Mouse (Mus musculus): Measurements from ENCODE around the gene Khdrbs1.
"Not testable (repeated sequence)": the region's sequence is repeated elsewhere in the genome, so short reads cannot be mapped to it uniquely, and the experiment has no call there.

Khdrbs1 gene

DNA sequence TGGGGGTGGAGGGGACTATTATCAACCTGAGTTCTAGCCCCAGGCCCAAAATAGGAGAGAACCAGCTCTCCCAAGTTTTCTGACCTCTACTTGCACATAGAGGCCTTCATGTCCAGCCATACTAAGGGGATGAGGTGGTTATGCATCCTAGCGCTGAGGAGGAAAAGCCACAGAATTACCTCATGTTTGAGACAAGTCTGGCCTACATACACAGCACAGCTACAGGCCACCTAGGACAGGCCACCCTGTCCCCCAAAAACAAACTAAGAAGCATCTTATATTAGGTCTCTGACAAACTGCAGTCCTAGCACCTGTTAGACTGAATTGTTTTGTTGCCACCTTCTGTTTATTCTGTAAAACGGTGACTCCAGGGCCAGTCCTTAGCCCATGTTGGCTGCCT is 1.4 kb upstream of the Khdrbs1 start:
- DNase-seq (ENCODE audit: low read depth, low spot score): no peak

DNA sequence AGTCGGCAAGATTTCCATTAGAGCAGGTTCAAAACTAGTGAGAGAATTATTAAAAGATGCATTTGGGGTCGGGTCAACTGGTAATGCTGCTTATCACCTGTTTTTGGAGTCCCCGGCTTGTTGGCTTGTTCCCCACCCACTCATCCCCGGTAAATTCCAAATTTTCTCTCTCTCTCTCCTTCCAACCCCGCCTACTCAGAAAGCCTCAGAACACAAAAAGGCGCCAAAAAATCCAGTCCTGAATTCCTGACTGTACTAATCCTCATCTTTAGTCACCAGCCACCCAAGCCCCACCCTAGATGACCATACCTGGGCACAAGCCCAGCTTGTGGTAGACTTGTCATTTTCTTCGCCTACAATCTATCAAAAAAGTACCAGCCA is 897 bp upstream of the Khdrbs1 start:
- no peak for DNase-seq (ENCODE audit: low read depth, low spot score)

DNA sequence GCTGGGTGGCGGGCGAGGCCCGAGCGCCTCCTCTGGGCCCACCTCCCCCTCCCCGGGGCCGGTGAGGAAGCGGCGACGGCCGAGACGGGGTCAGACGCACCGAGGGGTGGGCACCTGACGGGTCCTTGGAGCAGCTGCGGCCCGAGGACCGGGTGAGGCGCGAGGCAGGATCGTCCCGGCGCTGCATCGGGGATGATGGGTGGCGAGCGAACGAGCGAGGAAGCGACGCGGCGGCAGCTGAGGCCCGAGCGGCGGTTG is 200 bp downstream of the Khdrbs1 start:
- no peak for DNase-seq (ENCODE audit: low read depth, low spot score)

DNA sequence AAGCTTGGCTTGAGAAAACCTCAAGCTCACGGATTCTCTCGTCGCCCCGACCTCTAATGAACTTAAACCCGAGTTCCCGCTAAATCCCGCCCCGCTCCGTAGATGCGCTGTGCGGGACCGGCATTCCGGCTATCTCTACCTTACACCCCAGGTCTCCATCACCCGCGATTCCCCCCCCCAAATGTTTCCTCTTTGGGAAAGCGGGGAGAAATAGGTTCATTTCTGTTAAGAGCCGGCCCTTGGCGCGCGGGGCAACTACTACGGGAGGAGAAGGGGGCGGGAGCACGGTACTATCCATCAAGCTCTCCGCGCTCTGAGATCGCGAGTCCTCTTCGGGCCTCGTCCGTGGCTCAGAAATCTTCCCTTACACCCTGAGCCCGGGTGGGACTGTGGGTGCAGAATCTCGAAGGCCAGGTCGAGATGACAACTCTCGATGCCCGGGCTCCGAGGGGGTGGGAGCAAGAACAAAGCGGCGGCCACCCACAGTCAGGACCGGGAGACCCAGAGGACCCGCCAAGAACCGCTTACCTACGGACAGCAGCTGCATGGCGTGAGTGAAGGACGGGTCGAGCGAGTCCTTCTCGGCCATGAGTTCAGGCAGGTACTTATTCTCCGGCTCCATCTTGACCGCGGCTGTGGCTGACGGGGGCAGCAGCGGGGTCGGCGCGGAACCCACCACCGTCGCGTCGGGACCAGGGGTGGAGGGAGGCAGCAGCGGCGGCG is 691 bp downstream of the Khdrbs1 start:
- peak; percentile 61 for DNase-seq (ENCODE audit: low read depth, low spot score)

DNA sequence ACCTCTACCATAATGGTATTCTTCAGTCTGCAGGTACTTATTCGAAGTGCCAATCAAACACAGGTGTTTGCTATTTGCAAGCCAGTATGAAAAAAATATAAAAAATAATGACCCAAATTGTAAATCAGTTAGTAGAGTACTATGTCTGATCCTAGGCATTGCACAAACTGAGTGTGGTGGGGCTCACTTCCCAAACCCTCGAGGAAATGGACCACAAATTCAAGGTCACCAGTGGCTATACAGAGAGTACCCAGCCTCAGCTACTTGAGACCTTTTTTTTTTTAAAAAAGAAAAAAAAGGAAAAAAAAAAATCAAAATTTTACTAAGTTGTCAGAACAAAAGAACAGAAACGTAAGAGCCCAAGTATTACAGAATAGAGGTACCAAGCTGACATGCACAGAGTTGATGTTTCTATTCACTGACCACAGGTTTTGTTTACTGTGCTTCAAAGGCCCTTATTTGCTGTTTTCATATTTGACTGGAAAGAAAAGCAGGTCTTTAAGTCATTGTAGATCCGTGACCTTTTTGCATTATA is 2.9 kb downstream of the Khdrbs1 start:
- peak; percentile 34 for DNase-seq (ENCODE audit: low read depth, low spot score)

DNA sequence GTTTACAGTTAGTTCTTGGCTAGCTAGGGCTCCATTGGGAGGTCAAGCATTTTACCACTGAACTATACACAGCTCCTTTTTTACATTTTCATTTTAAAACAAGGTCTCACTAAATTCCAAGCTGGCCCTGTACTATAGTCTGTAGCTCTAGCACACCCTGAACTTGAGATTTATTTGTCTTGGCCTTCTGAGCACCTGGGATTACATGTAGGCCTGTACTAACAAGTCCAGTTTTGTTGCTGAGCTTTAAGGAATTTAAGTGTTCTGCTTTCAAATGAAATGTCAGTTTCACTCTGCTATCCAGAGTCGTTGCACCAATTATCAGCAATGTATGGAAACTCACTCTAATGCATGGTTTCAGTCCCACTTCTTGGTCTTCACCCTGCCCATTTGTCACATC is 5.9 kb downstream of the Khdrbs1 start:
- no peak for DNase-seq (ENCODE audit: low read depth, low spot score)

DNA sequence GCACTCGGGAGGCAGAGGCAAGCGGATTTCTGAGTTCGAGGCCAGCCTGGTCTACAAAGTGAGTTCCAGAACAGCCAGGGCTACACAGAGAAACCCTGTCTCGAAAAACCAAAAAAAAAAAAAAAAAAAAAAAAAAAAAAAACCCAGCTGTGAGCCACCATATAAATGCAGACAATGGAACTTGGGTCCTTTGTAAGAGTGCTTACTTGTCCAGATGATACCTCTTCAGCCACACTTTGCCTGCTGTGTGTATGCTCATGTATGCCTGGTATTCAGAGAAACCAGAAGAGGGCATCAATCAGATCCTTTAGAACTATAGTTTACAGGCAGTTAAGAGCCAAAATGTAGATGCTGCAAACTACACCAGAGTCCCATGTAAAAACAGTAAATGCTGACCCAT is 6.6 kb downstream of the Khdrbs1 start:
- not testable (repeated sequence) for DNase-seq (ENCODE audit: low read depth, low spot score)

DNA sequence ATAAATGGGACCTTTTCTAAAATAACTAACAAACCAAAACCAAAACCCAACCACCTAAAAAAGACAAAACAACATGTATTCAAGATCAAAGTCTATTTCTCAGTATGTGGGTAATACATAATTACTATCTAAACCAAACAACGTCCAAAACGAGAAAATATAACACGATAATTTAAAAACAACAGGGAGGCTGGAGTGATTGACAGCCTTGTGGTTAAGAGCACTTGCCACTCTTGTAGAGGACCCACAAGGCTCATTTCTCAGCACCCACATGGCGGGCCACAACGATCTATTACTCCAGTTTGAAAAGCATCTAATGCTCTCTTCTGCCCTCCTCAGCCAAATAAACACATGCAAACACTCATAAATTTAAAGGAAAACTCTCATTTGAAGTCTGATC is 10.7 kb downstream of the Khdrbs1 start:
- DNase-seq (ENCODE audit: low read depth, low spot score): peak; percentile 48

DNA sequence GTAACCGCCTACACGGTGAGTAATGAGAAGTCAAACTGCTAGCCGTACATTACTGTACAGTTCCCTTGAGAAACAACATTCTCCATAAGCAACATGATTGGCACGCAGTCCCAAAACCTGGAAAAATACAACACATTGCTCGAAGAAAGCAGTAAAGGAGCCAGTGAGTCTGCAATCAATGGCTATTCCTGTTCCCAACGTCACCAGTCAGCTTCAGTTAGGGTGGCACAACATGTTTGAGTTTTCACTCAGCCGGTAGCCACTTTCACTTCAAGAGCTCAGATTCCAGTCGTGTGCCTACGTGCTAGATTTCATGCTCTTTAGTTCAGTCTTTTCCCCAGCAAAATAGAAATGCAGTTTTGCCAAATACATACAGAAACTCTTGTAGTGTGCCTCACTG is 25.8 kb downstream of the Khdrbs1 start:
- no peak for DNase-seq (ENCODE audit: low read depth, low spot score)

DNA sequence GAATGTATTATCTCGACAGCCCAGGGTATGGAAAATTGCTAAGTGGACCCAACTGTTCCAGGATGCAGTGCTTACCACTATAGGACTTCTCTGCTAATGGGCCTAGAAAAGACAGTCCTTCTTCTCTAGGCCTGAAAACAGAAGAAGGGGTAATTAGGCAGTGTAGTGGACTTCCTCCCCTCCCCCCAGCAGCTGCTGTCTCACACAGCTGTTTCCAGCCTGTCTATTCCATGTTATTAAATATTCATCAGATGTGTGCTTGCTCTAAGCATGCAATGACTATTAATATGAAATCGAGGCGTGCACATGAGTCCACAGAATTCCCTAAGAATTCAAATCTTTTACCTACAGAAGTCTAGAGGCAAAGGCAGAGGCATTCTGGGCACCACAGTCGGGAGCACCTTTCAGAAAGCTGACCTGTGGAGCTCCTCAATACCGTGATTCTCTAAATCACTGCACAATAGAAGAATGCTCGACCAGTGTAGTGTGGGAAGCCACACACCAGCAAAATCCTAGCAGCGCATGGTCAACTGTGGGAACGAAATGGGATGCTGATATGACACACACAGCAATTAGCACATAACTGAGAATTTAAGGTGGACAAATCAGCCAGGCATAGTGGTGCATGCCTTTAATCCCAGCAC is 32.5 kb downstream of the Khdrbs1 start:
- no peak for DNase-seq (ENCODE audit: low read depth, low spot score)

DNA sequence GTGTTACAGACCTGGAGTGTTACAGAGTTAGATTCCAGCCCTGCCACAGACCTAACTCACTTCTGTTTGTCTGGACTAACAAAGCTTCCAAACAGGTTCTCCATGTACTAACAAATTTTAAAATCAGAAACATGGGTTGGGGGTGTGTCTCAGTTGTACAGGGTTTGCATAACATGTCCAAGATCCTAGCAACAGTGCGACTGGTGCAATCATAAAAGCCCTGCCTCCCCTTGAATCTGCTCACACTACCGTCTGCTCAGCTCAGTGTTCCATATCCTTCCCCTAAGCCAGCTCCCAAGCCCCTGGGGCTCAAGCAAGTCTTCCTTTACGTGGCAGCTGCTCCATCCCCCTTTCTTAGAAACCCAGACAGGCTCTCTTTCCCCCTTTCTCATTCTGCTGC is 35.4 kb downstream of the Khdrbs1 start:
- DNase-seq (ENCODE audit: low read depth, low spot score): no peak

DNA sequence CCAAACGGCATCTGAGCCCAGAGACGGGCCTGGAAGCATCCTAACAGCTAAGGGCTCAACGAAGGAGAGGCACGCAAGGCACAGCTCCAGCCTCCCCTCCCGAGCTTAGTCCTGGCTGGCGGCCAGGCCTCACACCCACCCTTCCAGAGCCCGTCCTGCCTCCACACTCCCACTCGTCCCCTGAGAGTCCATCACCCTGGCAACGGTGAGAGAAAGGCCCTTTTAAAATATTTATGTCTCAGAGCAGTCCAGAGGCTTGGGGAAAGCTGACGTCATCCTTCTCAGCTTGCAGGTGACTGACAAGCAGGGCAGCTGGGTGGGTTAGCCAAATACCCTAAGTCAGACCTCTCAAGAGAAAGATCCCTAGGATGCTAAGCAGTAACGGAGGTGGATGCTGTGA is 39.6 kb downstream of the Khdrbs1 start:
- DNase-seq (ENCODE audit: low read depth, low spot score): no peak

DNA sequence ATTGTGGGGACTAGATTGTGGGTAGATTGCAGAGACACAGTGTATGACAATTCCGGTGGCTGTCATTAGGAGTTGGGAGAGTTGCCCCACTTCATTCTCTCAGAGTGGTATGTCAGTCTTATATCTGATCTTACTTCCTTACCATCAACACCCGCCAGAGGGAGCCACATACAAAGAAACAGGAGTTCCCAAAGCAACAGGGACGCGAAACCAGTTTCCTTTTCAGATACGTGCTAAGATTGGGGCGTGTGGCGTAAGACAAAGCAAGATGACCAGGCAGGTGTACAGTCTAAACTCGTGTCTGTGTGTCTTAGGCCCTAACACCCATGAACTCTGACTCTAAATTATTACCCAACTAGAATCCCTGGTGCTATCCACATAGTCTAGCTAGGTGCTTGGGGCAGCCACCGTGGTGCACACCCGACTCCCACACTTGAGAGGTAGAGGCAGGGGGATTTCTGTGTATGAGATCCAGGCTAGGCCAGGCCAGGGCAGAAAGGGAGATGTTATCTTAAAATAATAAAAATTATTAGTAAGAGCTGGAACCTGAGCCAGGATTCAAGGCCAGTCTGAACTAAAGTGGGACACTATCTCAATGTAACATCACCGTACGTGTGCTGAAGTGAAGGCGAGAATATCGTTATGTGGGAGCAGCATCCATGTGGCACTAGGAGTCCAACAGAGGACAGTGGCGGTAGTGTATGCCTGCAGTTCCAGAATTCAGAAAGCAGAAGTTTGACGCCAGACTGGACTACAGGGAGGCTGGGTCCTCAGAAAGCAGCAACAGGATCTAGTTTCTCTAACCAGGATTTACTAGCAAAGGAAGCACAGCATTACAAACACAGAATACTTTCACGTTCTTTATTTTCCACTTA is 40.4 kb downstream of the Khdrbs1 start:
- DNase-seq (ENCODE audit: low read depth, low spot score): peak; percentile 92

DNA sequence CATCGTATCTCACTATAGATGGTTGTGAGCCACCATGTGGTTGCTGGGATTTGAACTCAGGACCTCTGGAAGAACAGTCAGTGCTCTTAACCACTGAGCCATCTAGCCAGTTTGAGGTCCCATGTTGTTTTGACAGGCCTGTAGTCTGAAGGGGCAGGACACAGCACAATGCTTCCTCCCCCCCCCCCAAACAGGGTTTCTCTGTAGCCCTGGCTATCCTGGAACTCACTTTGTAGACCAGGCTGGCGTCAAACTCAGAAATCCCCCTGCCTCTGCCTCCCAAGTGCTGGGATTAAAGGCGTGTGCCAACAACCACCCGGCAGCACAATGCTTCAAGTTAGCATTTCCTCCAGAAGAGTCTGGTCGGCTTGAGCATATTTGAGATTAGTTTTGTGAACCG is 41.4 kb downstream of the Khdrbs1 start:
- not testable (repeated sequence) for DNase-seq (ENCODE audit: low read depth, low spot score)

DNA sequence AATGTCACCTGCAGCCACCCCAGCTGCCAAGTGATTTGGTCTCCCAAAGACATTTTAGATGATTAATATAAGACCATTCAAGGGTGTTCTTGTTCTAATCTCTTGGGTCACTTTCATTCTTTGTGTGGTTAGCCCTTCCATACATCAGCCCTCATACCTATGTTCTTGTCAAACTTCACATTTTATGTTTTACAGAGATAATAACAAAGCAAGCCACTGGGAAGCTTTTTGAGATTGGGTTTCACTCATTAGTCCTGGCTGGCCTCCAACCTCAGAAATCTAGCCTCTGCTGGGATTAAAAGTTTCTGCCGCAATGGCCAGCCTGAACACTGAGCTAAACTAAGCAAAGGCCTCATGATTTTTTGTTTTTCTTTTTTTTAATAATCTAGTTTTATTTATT is 41.9 kb downstream of the Khdrbs1 start:
- DNase-seq (ENCODE audit: low read depth, low spot score): no peak

DNA sequence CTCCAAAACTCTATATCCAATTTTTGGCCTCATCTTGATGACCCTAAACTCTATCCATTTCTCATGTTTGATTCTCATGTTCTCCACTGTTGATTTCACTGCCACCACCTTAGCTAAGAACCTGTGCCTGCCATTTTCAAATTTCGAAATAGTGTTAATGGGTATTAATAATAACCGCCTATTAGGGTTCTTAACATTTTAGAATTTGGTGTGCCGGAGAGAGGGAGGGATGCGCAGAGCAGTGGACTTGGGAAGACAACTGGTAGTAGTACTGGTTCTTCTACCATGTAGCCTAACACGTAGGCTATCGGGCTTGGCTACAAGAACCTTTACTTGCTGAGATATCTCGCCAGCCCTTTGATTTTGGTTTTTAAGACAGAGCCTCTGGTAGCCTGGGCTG is 44.9 kb downstream of the Khdrbs1 start:
- no peak for DNase-seq (ENCODE audit: low read depth, low spot score)

DNA sequence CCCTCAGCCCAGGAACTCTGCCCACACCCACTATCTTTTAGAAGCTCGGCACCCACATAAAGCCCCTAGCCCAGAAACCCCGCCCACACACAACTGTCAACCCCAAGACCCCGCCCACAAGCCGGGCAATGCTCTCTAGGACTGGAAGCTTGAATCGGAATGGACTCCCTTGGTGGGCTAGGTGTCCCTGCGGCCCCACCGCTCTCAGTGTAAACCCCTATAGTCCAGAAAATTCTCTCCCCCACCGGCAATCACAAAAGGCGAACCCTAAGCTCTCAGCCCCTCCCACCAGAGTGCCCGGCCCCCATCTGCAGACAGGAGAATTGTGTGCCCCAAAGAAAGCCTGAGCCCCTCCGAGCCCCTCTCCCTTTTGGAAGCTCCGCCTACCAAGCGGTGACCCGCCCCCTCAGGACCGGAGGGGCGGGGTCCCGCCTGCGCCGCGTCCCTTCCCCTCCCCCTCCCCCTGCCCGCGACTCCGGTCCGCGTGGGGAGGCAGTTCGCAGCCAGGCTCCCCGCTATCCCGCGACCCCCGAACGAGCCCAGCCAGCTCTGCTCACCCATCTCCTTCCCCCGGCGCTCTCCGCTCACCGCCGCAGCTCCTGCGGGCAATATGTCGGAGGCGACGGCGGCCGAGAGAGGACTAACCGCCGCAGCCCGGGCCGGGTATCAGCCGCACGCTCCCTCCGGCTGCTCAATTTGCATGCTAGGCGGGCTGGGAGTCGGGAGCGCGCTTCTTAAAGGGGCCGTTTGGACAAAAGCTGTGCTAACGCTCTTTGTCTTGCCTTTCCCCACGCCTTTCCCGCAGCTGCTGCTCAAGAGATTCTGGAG is 45.7 kb downstream of the Khdrbs1 start, which contains the start of gene Tmem39b:
Gene Tmem39b (minus strand): TSS at position 681 of the 828 bp plus-strand sequence.
- DNase-seq (ENCODE audit: low read depth, low spot score): peak; percentile 92

DNA sequence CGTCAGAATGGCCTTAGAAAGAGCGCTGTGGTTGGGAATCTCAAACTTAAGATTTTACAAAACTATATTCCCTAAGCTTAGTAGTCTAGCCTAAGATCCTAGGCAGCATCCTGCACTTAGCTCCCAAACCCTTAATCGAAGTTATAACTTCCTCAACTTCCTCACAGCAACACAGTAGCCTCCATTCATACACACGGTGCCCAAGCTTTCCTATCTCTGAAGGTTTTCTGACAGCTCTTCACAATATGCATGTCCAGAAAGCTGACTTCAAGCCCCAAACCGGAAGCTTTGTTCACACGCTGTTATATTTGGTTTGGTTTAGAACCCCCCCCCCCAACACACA is 46.3 kb downstream of the Khdrbs1 start:
- DNase-seq (ENCODE audit: low read depth, low spot score): no peak

DNA sequence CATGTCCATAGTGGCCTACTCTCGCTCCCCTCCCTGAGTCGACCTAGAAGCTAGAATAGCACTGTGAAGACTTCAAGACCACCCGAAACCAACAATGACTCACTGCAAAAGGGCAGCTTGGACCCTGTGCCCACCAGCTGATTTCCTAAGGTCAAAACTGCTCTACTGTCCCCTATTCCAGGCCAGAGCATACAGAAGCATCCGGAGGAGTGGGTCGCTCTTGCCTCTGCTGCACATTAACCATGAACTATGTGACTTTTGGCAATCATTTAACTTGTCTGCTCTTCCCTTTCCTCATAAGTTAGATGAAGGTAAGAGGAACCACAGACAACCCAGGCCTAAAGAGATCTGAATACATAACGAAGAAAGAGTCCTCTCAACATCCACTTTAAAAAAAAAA is 57.6 kb downstream of the Khdrbs1 start:
- DNase-seq (ENCODE audit: low read depth, low spot score): no peak

DNA sequence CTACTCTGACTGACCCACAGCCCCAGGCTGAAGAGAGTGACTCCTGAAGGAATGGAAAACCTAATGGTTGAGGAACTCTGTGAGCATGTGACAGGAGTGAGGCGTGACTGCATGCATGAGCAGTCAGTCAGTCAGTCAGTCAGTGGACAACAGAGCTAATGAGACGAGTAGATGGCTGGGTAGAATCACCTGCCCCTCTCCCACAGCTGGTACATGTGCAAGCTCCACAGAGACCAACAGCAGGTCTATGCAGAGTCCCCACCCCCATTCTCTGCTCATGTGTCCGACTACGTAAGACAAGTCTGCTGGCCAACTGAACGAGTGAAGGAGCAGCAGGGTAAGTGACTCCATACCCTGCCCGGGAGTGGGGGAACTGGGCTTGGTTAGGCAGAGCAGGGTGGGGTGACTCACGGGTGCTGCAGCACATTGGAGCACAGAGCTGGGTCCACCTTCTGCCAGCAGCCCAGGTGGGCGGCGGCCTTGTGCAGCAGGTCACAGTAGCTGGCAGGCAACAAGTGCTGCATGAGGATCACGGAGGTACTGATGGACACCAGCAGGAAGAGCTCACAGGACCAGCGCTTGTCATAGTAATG is 58.1 kb downstream of the Khdrbs1 start:
- no peak for DNase-seq (ENCODE audit: low read depth, low spot score)

DNA sequence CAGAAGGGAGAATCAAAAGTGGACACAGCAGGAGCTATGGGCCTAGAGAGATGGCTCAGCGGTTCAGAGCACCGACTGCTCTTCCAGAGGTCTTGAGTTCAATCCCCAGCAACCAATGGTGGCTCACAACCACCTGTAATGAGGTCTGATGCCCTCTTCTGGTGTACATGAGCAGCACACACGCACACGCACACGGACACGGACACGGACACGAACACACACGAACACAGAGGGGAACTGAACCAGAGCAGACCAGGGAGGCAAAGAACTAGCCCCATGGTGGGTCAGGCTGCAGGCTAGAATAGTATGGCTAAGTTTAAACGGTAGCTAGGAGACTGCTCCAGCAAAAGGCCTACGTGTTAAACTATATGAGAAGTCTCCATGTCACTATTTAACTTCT is 60.3 kb downstream of the Khdrbs1 start:
- DNase-seq (ENCODE audit: low read depth, low spot score): no peak

Measured in CD4-positive, CD25-positive, alpha-beta regulatory T cell, adult 2 months (primary cell).